Mouse (Mus musculus) cerebellum, adult 2 months (tissue): Measurements from ENCODE around the gene Grhpr.

Experiments
- CTCF ChIP-seq: fragments of 200-500 bp; IDR thresholded peaks from 2 replicates; pipeline ENCODE4 v1.5.1; 2011; ENCODE audit warnings: low read depth, mild to moderate bottlenecking, control low read depth, low read length, moderate library complexity, borderline replicate concordance; ENCODE audit not compliant: insufficient read depth
- POLR2A ChIP-seq: fragments of 200-500 bp; IDR thresholded peaks from 2 replicates; pipeline ENCODE4 v1.6.1; 2011; ENCODE audit warnings: low read length, control low read depth, borderline replicate concordance; ENCODE audit not compliant: insufficient read depth

DNA sequence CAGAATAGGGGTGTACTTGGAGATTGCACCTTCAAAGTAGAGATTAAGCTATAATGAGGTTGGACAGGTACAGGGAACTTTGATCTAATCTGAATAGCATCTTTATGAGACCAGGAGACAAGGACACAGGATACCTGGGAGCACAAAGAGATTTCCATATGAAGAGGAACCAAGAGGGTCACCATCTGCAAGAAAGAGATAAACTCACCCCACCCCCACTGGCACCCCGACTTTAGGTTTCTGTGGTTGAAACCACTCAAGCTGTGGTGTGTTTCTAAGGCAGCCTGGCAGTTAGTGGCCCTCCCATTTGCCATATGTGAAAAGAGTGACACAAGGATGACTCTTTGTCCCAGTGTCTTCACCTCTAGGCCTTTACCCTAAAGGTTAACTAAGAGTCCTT lies 39.0 kb upstream of the Grhpr start:
- no peak for TF ChIP-seq POLR2A
- no peak for TF ChIP-seq CTCF
